Mouse (Mus musculus) ES-E14 (cell line): ENCODE measurements around the gene Krt80.

Experiments
- HCFC1 ChIP-seq: IDR thresholded peaks from 2 replicates; pipeline ENCODE4 v1.6.1; 2012; ENCODE audit warnings: low read length, inconsistent platforms, borderline replicate concordance; ENCODE audit not compliant: insufficient read depth
- MAFK ChIP-seq: IDR thresholded peaks from 2 replicates; pipeline ENCODE4 v1.6.1; 2014; ENCODE audit warnings: mild to moderate bottlenecking, low read depth, low read length, inconsistent platforms; ENCODE audit not compliant: insufficient read depth
- ZC3H11A ChIP-seq: IDR thresholded peaks from 2 replicates; pipeline ENCODE4 v1.6.1; 2012; ENCODE audit warnings: low read depth, mild to moderate bottlenecking, inconsistent platforms, low read length, borderline replicate concordance
- ZNF384 ChIP-seq: IDR thresholded peaks from 2 replicates; pipeline ENCODE4 v1.6.1; 2012; ENCODE audit warnings: low read depth, low read length, inconsistent platforms

- TF ChIP-seq MAFK (no peak), HCFC1 (no peak), ZC3H11A (no peak), ZNF384 (no peak)
Measured at GRCm38 (mm10) chr15:101365721-101366120, 4.2 kb downstream of the Krt80 start.
